Mouse (Mus musculus): ENCODE measurements around the gene Naa25.

The Naa25 gene

DNA sequence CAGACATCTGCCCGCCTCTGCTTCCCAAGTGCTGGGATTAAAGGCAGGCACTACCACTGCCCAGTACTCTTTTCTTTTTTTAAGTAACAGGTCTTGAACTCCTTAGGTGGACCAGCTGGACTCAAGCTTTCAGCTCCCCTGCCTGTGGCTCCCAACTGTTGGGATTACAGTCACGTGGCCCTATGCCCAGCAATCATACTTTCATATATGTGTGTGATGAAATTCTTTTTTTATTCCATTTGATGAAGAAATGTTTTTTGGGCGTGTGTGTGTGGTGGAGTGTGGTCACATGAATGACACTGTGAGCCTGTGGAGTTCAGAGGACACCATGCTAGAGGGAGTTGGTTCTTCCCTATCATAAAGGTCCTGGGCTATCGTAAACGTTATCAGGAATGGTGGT, 1.8 kb downstream of the Naa25 start:
- Histone ChIP-seq H3K4me1 (replicated peaks; ENCODE audit: low read depth, low read length) (peaks cover 67% of the 10 kb centered on the region), H3K27me3 (ENCODE audit: insufficient read depth, low read length) (no peaks in the 10 kb centered on the region), H3K4me3 (replicated peaks; ENCODE audit: low read length) (peak overlapping the region; percentile 95), H3K9me3 (ENCODE audit: low read length) (no peaks in the 10 kb centered on the region), H3K36me3 (ENCODE audit: insufficient read depth, low read length) (peaks cover 49% of the 10 kb centered on the region)
- TF ChIP-seq CTCF (conservative IDR thresholded peaks at IDR 0.05; ENCODE audit: low read length) (no peak), NANOG (IDR thresholded peaks at IDR 0.05; ENCODE audit: borderline replicate concordance, low read length) (no peak), POU5F1 (IDR thresholded peaks at IDR 0.05; ENCODE audit: borderline replicate concordance, low read length) (no peak)

DNA sequence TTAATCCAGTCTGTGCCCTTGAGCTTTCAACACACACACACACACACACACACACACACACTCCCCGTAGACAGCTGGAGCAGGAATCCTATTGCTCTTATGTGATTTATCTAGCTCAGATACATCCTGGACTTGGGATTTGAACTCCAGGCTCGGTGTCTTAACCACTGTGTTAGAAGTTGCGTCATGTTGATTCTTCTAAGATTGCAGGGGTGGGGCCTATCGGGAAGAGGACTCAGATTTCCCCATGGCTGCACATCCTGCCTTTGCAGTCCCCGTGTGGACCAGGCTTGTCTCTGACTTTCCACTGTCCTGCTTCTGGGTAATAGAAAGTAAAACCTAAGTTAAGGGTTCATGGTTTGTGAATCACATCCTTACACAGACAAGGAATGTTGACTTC, 2.3 kb downstream of the Naa25 start:
- Histone ChIP-seq H3K4me3 (replicated peaks; ENCODE audit: low read length) (peak overlapping the region; percentile 95), H3K9me3 (ENCODE audit: low read length) (no peaks in the 10 kb centered on the region), H3K36me3 (ENCODE audit: insufficient read depth, low read length) (peaks cover 49% of the 10 kb centered on the region), H3K27me3 (ENCODE audit: insufficient read depth, low read length) (no peaks in the 10 kb centered on the region), H3K4me1 (replicated peaks; ENCODE audit: low read depth, low read length) (peaks cover 71% of the 10 kb centered on the region)
- no peak for TF ChIP-seq NANOG (IDR thresholded peaks at IDR 0.05; ENCODE audit: borderline replicate concordance, low read length)
- TF ChIP-seq POU5F1 (IDR thresholded peaks at IDR 0.05; ENCODE audit: borderline replicate concordance, low read length): no peak
- no peak for TF ChIP-seq CTCF (conservative IDR thresholded peaks at IDR 0.05; ENCODE audit: low read length)

DNA sequence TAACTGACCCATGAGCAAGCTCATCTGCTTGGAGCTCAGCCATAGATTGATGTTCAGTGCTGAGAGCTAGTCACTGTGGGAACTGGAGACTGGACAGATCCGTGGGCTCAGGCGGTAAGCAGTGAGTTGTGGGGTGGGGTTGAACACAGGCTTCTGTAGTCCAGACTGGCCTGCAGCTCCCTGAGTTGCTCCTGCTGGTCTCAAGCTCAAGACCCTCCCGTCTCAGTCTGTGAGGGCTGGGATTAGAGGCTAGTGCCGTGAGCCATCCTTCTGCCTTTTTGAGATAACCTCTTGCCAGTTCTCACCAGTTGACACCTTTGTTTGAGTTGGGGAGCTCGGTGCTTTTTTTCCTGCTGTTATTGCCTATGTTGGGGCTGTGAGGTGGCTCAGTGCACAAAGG, 3.1 kb downstream of the Naa25 start:
- H3K36me3 ChIP-seq (ENCODE audit: insufficient read depth, low read length): peaks cover 56% of the 10 kb centered on the region
- H3K4me1 ChIP-seq (replicated peaks; ENCODE audit: low read depth, low read length): peaks cover 79% of the 10 kb centered on the region
- no peak for TF ChIP-seq POU5F1 (IDR thresholded peaks at IDR 0.05; ENCODE audit: borderline replicate concordance, low read length)
- TF ChIP-seq NANOG (IDR thresholded peaks at IDR 0.05; ENCODE audit: borderline replicate concordance, low read length): no peak
- no peak for TF ChIP-seq CTCF (conservative IDR thresholded peaks at IDR 0.05; ENCODE audit: low read length)
- H3K9me3 ChIP-seq (ENCODE audit: low read length): no peaks in the 10 kb centered on the region
- no peaks in the 10 kb centered on the region for H3K27me3 ChIP-seq (ENCODE audit: insufficient read depth, low read length)
- peak overlapping the region; percentile 0; the same call in 1 of the 2 replicates for H3K4me3 ChIP-seq (replicated peaks; ENCODE audit: low read length)

DNA sequence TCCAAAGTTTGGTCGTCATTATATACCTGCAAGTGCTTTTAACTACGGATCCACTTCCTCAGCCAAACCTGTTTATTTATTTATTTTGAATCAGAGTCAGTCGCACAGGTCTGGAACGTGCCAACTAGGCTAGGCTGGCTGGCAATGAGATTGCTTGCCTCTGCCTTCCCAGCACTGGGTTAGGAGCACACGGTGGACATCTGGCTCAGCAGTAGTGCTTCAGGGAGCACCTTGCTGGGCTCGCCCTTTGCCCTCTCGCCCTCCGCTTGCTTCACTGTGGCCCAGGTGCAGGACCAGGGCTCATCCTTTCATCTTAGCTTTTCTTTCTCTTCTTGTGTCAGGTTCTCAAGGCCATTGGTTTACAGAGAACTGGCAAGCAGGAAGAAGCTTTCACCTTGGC, 10.1 kb downstream of the Naa25 start:
- no peak overlapping the region for H3K4me3 ChIP-seq (replicated peaks; ENCODE audit: low read length)
- H3K4me1 ChIP-seq (replicated peaks; ENCODE audit: low read depth, low read length): peaks cover 69% of the 10 kb centered on the region

DNA sequence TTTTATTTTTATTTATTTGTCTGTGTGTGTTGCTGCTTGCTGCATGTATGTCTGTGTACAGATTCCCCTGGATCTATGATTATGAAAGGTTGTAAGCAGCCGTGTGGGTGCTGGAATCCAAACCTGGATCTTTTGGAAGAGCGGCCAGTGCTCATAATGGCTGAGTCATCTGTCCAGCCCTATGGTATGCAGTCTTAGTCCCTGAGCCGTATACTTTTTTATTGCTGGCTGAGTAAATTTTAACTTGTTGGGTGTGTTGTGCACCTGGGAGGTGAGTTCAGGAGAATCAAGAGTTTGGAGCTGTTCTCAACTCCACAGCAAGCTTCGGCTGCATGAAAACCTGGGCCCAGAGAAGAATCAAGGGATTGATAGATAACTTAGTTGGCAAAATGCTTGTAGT, 13.2 kb downstream of the Naa25 start:
- no peaks in the 10 kb centered on the region for H3K27me3 ChIP-seq (ENCODE audit: insufficient read depth, low read length)
- no peak overlapping the region for H3K4me3 ChIP-seq (replicated peaks; ENCODE audit: low read length)
- H3K4me1 ChIP-seq (replicated peaks; ENCODE audit: low read depth, low read length): peaks cover 39% of the 10 kb centered on the region
- H3K9me3 ChIP-seq (ENCODE audit: low read length): no peaks in the 10 kb centered on the region
- H3K36me3 ChIP-seq (ENCODE audit: insufficient read depth, low read length): peaks cover 95% of the 10 kb centered on the region
- TF ChIP-seq NANOG (IDR thresholded peaks at IDR 0.05; ENCODE audit: borderline replicate concordance, low read length) (no peak), CTCF (conservative IDR thresholded peaks at IDR 0.05; ENCODE audit: low read length) (no peak), POU5F1 (IDR thresholded peaks at IDR 0.05; ENCODE audit: borderline replicate concordance, low read length) (no peak)

More for the DNA sequence above, 10.1 kb downstream of the Naa25 start:
- Histone ChIP-seq H3K36me3 (ENCODE audit: insufficient read depth, low read length) (peaks cover 89% of the 10 kb centered on the region), H3K9me3 (ENCODE audit: low read length) (no peaks in the 10 kb centered on the region), H3K27me3 (ENCODE audit: insufficient read depth, low read length) (no peaks in the 10 kb centered on the region)
- TF ChIP-seq CTCF (conservative IDR thresholded peaks at IDR 0.05; ENCODE audit: low read length) (no peak), POU5F1 (IDR thresholded peaks at IDR 0.05; ENCODE audit: borderline replicate concordance, low read length) (no peak), NANOG (IDR thresholded peaks at IDR 0.05; ENCODE audit: borderline replicate concordance, low read length) (no peak)

DNA sequence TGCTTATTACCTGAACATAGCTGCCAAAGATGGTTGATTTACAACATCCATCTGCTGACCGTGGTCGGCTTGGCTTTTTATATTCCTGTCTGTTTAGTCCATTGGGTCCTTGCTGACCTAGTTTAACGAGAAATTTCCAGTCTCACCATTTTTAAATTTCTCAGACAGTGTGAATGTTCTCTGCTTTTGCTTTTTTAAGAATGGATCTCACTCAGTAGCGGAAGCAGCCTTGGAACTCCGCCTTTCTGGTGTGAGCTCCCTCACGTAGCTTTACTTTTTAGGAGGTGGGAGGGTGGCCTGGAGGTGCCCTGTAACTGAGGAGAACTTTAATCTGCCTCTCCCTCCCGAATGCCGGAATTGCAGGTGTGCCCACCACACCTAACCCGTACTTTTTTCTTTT, 23.0 kb downstream of the Naa25 start:
- peaks cover 99% of the 10 kb centered on the region for H3K36me3 ChIP-seq (ENCODE audit: insufficient read depth, low read length)
- H3K27me3 ChIP-seq (ENCODE audit: insufficient read depth, low read length): no peaks in the 10 kb centered on the region
- TF ChIP-seq NANOG (IDR thresholded peaks at IDR 0.05; ENCODE audit: borderline replicate concordance, low read length) (no peak), CTCF (conservative IDR thresholded peaks at IDR 0.05; ENCODE audit: low read length) (no peak), POU5F1 (IDR thresholded peaks at IDR 0.05; ENCODE audit: borderline replicate concordance, low read length) (no peak)
- no peaks in the 10 kb centered on the region for H3K9me3 ChIP-seq (ENCODE audit: low read length)
- H3K4me1 ChIP-seq (replicated peaks; ENCODE audit: low read depth, low read length): peaks cover 11% of the 10 kb centered on the region
- no peak overlapping the region for H3K4me3 ChIP-seq (replicated peaks; ENCODE audit: low read length)

DNA sequence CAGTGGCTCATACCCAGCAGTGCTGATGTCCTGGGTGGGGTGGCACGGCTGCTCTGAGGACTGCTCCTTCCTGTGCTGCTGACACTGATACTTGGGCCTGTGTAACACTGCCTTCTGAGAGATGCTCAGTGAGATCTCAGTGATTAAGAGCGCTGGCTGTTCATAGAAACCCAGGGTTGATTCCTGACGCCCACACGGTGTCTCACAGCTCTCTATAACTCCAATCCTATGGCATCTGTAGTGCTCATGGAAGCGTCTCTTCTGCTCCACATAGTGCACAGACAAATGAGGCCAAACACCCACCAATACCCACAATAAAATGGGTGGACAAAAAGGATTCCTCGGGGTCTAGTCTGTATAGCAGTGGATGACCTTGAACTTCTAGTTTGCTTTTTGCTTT, 25.1 kb downstream of the Naa25 start:
- TF ChIP-seq POU5F1 (IDR thresholded peaks at IDR 0.05; ENCODE audit: borderline replicate concordance, low read length): no peak
- no peak for TF ChIP-seq NANOG (IDR thresholded peaks at IDR 0.05; ENCODE audit: borderline replicate concordance, low read length)
- TF ChIP-seq CTCF (conservative IDR thresholded peaks at IDR 0.05; ENCODE audit: low read length): no peak
- H3K4me3 ChIP-seq (replicated peaks; ENCODE audit: low read length): no peak overlapping the region
- peaks cover 100% of the 10 kb centered on the region for H3K36me3 ChIP-seq (ENCODE audit: insufficient read depth, low read length)
- H3K9me3 ChIP-seq (ENCODE audit: low read length): no peaks in the 10 kb centered on the region
- H3K27me3 ChIP-seq (ENCODE audit: insufficient read depth, low read length): no peaks in the 10 kb centered on the region
- peaks cover 11% of the 10 kb centered on the region for H3K4me1 ChIP-seq (replicated peaks; ENCODE audit: low read depth, low read length)

DNA sequence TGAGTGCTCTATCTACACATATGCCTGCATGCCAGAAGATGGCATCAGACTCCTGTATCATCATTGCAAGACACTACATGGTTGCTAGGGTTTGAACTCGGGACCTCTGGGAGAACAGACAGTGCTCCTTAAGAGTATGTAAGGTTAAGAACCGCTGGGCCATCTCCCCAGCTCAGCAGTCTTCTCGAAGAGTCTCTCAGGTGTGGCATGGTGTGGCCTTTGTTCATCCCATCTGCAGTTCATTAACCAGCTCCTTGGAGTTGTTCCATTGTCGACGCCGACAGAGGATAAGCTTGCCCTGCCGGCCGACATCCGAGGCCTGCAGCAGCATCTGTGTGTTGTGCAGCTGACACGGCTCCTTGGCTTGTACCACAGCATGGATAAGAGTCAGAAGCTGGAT, 25.6 kb downstream of the Naa25 start:
- peaks cover 100% of the 10 kb centered on the region for H3K36me3 ChIP-seq (ENCODE audit: insufficient read depth, low read length)
- no peaks in the 10 kb centered on the region for H3K9me3 ChIP-seq (ENCODE audit: low read length)
- no peak overlapping the region for H3K4me3 ChIP-seq (replicated peaks; ENCODE audit: low read length)
- no peak for TF ChIP-seq CTCF (conservative IDR thresholded peaks at IDR 0.05; ENCODE audit: low read length)
- no peak for TF ChIP-seq NANOG (IDR thresholded peaks at IDR 0.05; ENCODE audit: borderline replicate concordance, low read length)
- no peak for TF ChIP-seq POU5F1 (IDR thresholded peaks at IDR 0.05; ENCODE audit: borderline replicate concordance, low read length)
- peaks cover 11% of the 10 kb centered on the region for H3K4me1 ChIP-seq (replicated peaks; ENCODE audit: low read depth, low read length)
- no peaks in the 10 kb centered on the region for H3K27me3 ChIP-seq (ENCODE audit: insufficient read depth, low read length)

DNA sequence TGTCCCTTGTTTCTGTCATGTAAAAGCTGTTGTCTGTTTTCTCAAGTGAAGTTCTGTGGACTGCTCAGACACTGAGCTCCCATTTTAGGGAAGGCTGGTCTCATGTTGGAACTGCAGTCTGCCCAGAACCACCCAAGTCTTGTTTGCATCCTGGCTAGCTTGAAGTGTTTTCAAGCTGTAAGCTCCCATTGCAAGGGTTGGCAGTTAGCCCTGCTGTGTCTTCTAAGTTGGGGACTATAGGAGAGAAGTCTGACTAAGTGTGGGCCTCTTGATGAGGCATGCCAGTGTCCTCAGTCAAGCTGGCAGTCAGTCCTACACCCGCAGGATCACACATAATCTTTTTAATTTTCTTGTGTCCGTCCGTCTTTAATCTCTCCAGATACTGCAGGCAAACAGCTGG, 31.2 kb downstream of the Naa25 start:
- peaks cover 100% of the 10 kb centered on the region for H3K36me3 ChIP-seq (ENCODE audit: insufficient read depth, low read length)
- H3K27me3 ChIP-seq (ENCODE audit: insufficient read depth, low read length): no peaks in the 10 kb centered on the region
- TF ChIP-seq NANOG (IDR thresholded peaks at IDR 0.05; ENCODE audit: borderline replicate concordance, low read length) (no peak), POU5F1 (IDR thresholded peaks at IDR 0.05; ENCODE audit: borderline replicate concordance, low read length) (no peak), CTCF (conservative IDR thresholded peaks at IDR 0.05; ENCODE audit: low read length) (no peak)
- H3K4me1 ChIP-seq (replicated peaks; ENCODE audit: low read depth, low read length): 0 out of 2 replicates have a peak, but pooled peaks cover 5% of the 10 kb centered on the region
- H3K4me3 ChIP-seq (replicated peaks; ENCODE audit: low read length): no peak overlapping the region
- no peaks in the 10 kb centered on the region for H3K9me3 ChIP-seq (ENCODE audit: low read length)

Data from E14TG2a.4 (cell line).